Mouse (Mus musculus) limb, embryonic 12.5 days (tissue): ENCODE data around the gene Ergic2. TPM values are rescaled to one million over a fixed set of nuclear protein-coding genes. Genes with fewer than 3 reads are reported as not detected.
A peak's percentile ranks its signal among the peaks of the same experiment; 100 is the strongest.

Source experiments
- ATAC-seq: fragments of 200-750 bp; cut with Nextera tagmentation; 2 replicates; pipeline ENCODE4 v1.8.0; 2017; ENCODE audit warnings: low read depth, moderate TSS enrichment; ENCODE audit not compliant: insufficient number of reproducible peaks, insufficient read depth, low FRiP score, low TSS enrichment
- H3K27ac ChIP-seq: fragments of 300-500 bp; sonication (generic); 2 replicates; pipeline ENCODE4 v1.5.1; 2016; ENCODE audit warnings: mild to moderate bottlenecking, moderate library complexity
- H3K27me3 ChIP-seq: fragments of 300-500 bp; sonication (generic); 2 replicates; pipeline ENCODE4 v1.6.1; 2016; ENCODE audit warnings: mild to moderate bottlenecking, moderate library complexity
- H3K36me3 ChIP-seq: fragments of 300-500 bp; sonication (generic); 2 replicates; pipeline ENCODE4 v1.6.1; 2016; ENCODE audit warnings: mild to moderate bottlenecking, moderate library complexity
- H3K4me1 ChIP-seq: fragments of 300-500 bp; sonication (generic); replicated peaks from 2 replicates; pipeline ENCODE4 v1.6.1; 2016
- H3K4me2 ChIP-seq: fragments of 300-500 bp; sonication (generic); 2 replicates; pipeline ENCODE4 v1.6.1; 2016; ENCODE audit warnings: mild to moderate bottlenecking, moderate library complexity
- H3K4me3 ChIP-seq: fragments of 300-500 bp; sonication (generic); replicated peaks from 2 replicates; pipeline ENCODE4 v1.5.1; 2016; ENCODE audit warnings: mild to moderate bottlenecking
- H3K9ac ChIP-seq: fragments of 300-500 bp; sonication (generic); replicated peaks from 2 replicates; pipeline ENCODE4 v1.6.1; 2016; ENCODE audit warnings: mild to moderate bottlenecking, moderate library complexity
- H3K9me3 ChIP-seq: fragments of 300-500 bp; sonication (generic); 2 replicates; pipeline ENCODE4 v1.6.1; 2016; ENCODE audit warnings: mild to moderate bottlenecking, moderate library complexity
- WGBS: fragments of 180-500 bp; shearing (Covaris S2); methylation state at CpG from one replicate; pipeline ENCODE4 v1.1.7; 2016; 5-methylcytosine and 5-hydroxymethylcytosine counted together
- polyA plus RNA-seq: library from polyadenylated mRNA; unstranded; fragments of >200 nt; fragmentation: Nextera tagmentation; extraction: Ambion mirVana; gene quantifications from 2 replicates; pipeline ENCODE4 v1.2.1, GENCODE M21; 2016

Ergic2 gene
- polyA plus RNA-seq = 207 and 212 TPM in 2 replicates

DNA sequence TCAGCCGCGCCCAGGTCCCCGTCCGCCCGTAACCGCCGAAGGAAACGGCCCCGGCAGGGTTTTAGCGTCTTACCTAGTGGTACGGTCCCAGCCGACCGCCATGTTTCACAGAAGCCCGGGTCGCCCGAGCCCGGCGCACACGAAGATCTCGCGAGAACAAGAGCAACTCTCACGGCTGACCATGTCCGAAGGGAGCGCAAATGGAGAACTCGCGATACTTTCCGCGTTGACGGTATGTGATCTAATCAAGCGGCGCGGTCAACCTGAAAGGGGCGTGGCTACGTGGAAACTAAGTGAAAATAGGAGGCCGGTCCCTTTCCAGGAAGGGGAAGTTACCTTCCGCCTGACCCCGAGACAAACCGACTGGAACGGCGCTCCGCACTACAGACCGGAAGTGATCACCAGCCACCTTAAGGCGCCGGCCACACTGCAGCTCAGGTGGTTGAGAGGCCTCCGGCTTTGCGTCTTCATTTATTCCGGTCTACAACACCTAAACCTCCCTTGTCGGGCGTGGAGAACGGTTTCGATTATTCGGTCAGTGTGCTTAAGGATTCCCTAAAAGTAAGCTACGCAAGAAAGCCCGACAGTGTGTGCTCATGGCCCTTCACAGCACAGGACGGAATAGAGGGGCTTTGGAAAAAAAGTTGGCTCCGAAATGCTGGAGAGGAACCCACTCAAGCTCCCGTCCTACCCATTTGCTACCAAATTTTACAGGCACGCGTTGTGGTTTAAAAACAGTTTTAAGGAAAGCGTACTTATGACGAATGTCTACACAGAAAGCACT, at the start of gene Ergic2:
Gene Ergic2, minus strand, starts transcription at position 478 of the 784 bp plus-strand sequence.
- H3K9ac ChIP-seq = peak within 1 kb of the TSS; percentile 96
- under 1% methylated on average over 61 of the region's 61 CpGs for WGBS
- peak within 1 kb of the TSS; percentile 80 for H3K4me2 ChIP-seq

DNA sequence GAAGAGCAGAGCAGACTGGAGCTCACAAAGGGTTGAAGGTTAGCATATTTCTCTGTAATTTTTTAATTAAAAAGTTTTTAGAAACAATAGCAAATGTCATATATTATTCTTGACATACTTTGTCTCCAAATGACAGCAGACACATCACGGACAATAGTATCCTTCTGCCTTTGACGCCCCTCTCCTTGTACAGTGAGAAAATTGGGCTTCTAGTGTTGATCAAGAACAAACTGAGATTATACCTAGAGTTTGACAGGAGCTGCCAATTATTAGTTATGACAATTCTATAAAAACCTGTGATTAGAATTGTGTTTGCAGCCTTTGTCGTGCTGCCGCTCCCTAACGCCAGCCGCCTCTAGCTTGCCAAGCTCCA, 48.5 kb upstream of the Ergic2 start:
- no peak overlapping the region for H3K27ac ChIP-seq

More for the DNA sequence above, at the start of gene Ergic2:
- peak; percentile 98 for ATAC-seq
- H3K27ac ChIP-seq = peak within 1 kb of the TSS; percentile 87
- no peaks in the 10 kb centered on the region for H3K36me3 ChIP-seq
- H3K9me3 ChIP-seq = no peaks in the 10 kb centered on the region
- H3K4me3 ChIP-seq = peak within 1 kb of the TSS; percentile 97
- H3K27me3 ChIP-seq = no peaks in the 10 kb centered on the region
- peaks cover 17% of the 10 kb centered on the region; the same call in 1 of the 2 replicates for H3K4me1 ChIP-seq

DNA sequence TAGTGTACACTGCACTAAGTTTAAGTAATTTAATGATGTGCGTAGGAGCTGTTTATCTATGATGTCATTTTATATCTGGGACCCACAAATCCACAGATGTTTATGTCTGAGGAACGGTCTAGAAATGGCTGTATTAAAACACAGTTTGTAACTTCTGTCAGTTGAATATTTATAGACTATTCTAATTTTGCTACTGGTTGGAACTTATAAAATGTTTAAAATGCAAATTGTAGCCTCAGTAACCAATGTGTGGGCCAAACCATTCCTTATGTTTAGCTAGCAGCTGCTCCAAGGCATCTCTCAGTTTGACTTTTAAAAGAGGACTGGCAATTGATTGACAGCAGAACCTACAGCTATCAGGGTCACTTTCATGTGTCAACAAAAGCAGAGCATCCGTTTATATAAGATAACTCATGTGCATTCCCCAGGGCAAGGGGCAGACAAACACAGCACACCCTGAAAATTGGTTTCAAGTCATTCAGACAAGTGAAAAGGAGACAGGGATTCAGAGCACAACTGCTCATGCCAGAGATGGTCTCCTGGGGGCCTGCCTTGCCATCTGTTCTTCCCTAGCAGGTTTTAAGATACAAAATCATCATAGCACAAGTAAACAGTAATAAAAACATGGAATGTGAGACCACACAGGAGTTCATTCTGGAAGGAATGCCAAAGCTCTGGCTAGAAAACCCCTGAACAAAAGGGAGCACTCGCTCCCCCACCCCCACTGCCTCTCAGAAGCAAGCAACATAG, 48.0 kb upstream of the Ergic2 start:
- Histone ChIP-seq H3K27me3 (no peaks in the 10 kb centered on the region), H3K9ac (no peak overlapping the region), H3K27ac (no peak overlapping the region), H3K4me2 (no peak overlapping the region), H3K4me1 (peaks cover 21% of the 10 kb centered on the region), H3K36me3 (no peaks in the 10 kb centered on the region), H3K9me3 (no peaks in the 10 kb centered on the region), H3K4me3 (no peak overlapping the region)
- WGBS = 52% methylated on average over 4 of the region's 4 CpGs
- ATAC-seq = 0 out of 2 replicates have a peak, but pooled peaks have one; percentile 64

More for the DNA sequence above, 48.5 kb upstream of the Ergic2 start:
- Histone ChIP-seq H3K9me3 (no peaks in the 10 kb centered on the region), H3K9ac (no peak overlapping the region), H3K4me1 (peaks cover 16% of the 10 kb centered on the region), H3K4me2 (no peak overlapping the region), H3K4me3 (no peak overlapping the region), H3K36me3 (no peaks in the 10 kb centered on the region), H3K27me3 (no peaks in the 10 kb centered on the region)
- no peak for ATAC-seq
- 88% methylated on average over 6 of the region's 6 CpGs for WGBS

DNA sequence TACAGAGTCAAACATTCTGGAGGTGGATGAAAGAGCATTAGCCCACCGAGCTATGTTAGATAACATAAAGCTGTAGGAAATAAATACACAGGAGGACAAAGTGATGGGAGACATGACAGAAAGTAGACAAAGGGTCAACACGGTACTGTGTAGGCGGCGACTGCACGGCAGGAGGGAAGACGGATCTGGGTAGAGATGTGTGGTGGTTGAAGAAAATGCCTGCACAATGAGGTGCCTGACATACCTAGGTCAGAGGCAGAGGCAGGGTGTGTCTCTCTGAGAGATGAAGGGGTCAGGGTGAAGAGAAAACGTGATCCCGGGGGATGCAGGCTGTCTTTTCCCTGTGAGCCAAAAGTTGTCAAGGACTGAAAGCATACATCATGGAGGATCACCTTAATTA, 46.9 kb upstream of the Ergic2 start:
- 70% methylated on average over 8 of the region's 8 CpGs for WGBS
- Histone ChIP-seq H3K27ac (no peak overlapping the region), H3K4me3 (no peak overlapping the region), H3K4me2 (no peak overlapping the region), H3K4me1 (peaks cover 21% of the 10 kb centered on the region), H3K9me3 (no peaks in the 10 kb centered on the region), H3K36me3 (no peaks in the 10 kb centered on the region), H3K27me3 (no peaks in the 10 kb centered on the region), H3K9ac (no peak overlapping the region)
- ATAC-seq = no peak

DNA sequence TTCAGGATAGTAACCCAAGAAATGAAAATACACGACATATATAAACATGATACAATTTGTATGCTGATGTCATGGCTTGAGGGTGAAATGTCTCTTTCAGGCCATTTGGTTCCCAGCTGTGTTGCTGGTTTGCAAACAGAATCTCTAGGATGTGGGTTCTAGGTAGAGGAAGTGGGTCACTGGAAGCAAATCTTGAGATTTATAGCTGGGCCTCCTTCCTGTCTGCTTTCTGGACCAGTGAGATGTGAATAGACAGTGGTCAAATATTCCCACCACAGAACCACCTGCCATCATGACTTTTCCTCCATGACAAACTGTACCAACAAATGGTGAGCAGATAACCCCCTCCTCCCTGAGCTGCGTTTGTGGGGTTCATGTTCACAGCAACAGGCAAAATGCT, 45.6 kb upstream of the Ergic2 start:
- 83% methylated on average over 2 of the region's 2 CpGs for WGBS
- Histone ChIP-seq H3K9me3 (no peaks in the 10 kb centered on the region), H3K27ac (no peak overlapping the region), H3K9ac (no peak overlapping the region), H3K4me2 (no peak overlapping the region), H3K27me3 (no peaks in the 10 kb centered on the region), H3K36me3 (no peaks in the 10 kb centered on the region), H3K4me3 (no peak overlapping the region), H3K4me1 (peaks cover 21% of the 10 kb centered on the region)
- no peak for ATAC-seq

DNA sequence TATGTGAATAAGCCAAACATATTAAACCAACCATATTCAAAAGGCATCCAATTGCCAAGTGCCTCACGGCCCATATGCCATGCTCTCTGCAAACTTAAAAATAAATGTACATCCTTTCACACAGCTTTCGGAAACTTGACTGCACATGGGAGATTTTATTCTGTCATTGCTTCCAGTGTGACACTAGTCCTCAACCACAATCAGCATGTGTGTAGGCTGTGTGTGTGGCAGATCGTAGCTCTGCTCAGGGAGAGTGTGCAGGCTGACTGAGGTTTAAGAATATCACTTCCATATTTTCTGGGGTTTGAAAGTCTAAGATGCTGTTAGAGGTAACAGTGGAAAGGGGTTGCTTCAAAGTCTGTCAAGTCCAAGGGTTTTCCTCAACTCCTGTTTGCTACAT, 43.9 kb upstream of the Ergic2 start:
- no peak for ATAC-seq
- Histone ChIP-seq H3K9ac (no peak overlapping the region), H3K4me2 (no peak overlapping the region), H3K4me3 (no peak overlapping the region), H3K36me3 (no peaks in the 10 kb centered on the region), H3K27ac (no peak overlapping the region), H3K9me3 (no peaks in the 10 kb centered on the region), H3K4me1 (peaks cover 21% of the 10 kb centered on the region), H3K27me3 (no peaks in the 10 kb centered on the region)
- 87% methylated on average over 3 of the region's 3 CpGs for WGBS

DNA sequence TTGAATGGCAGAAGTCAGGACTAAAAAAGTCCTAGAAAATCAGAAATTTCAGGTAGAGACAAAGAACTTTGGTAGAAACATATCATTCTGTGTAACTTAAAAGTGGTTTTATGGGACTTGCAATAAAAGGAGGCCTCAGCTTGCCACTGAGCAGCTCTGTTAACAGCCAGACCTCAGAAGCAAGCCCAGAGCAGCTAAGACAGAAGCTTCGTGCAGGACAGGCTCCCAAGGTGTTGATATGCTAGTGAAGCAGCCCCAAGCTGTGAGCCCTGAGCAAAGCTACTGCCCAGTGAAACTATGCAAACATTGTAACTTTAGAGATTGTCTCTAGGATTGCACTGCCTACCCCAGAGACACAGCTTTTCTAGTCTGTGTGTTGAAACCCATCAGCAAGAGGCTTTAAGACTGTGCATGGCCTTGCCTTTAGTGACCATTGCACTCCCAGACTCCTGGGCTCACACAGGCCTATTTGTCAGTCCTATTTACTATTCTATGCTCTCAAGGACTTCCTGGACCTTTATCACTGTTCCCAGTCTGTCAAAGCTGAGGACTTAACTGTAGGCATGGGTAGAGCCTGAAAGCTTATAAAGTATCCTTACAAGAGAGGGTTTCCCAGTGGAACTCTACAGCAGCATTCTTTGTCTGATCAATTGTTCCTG, 43.4 kb upstream of the Ergic2 start:
- H3K9ac ChIP-seq = no peak overlapping the region; the same call in 1 of the 2 replicates
- H3K27me3 ChIP-seq = no peaks in the 10 kb centered on the region
- H3K4me2 ChIP-seq = no peak overlapping the region
- H3K9me3 ChIP-seq = no peaks in the 10 kb centered on the region
- H3K4me1 ChIP-seq = peaks cover 15% of the 10 kb centered on the region
- no peak overlapping the region; the same call in 1 of the 2 replicates for H3K27ac ChIP-seq
- no peak overlapping the region for H3K4me3 ChIP-seq
- 18% methylated on average over 1 of the region's 1 CpGs for WGBS
- ATAC-seq = no peak
- no peaks in the 10 kb centered on the region for H3K36me3 ChIP-seq

DNA sequence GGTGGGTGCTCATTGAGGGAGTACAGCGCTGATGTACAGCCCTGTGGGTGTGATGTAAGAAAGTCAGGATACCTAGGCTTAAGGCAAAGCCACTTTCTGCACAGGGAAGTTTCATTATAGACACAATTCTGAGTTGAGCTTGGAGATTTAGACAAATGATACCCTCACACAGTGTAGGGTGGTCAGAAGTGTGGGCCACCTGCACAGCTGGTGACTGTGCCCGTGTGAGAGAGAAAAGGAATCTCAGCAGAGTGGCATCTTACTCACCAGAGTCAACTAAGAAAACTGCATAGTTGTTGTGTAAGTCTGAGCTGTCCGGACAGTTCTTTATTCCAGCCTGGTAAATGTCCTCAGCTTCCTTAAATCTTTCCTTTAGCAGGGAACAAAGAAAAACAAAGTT, 37.0 kb upstream of the Ergic2 start:
- H3K36me3 ChIP-seq = no peaks in the 10 kb centered on the region
- no peak overlapping the region for H3K27ac ChIP-seq
- 76% methylated on average over 3 of the region's 3 CpGs for WGBS
- no peaks in the 10 kb centered on the region; the same call in 1 of the 2 replicates for H3K4me1 ChIP-seq
- H3K9ac ChIP-seq = no peak overlapping the region
- H3K27me3 ChIP-seq = peaks cover 2% of the 10 kb centered on the region; the same call in 1 of the 2 replicates
- H3K9me3 ChIP-seq = no peaks in the 10 kb centered on the region
- no peak for ATAC-seq
- no peak overlapping the region for H3K4me2 ChIP-seq
- no peak overlapping the region for H3K4me3 ChIP-seq

DNA sequence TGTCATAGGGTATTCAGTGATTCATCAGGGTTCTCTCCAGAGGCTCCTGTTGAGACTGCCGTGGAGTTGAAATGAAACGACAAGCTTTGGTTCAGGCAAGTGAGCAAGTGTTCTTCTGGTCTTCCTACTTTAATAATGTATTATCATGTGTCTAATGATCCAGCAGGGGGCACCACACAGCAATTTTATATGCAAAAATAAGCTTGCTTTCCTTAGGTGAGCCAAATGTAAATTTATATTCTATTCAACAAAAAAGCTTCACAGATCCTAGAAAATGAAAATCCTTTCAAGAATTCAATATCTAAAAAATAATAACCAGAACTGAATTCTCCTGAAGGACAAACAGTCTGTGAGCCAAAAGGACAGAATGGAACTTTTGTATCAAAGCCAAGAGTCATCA, 36.5 kb upstream of the Ergic2 start:
- Histone ChIP-seq H3K27me3 (peaks cover 2% of the 10 kb centered on the region; the same call in 1 of the 2 replicates), H3K27ac (no peak overlapping the region), H3K9me3 (no peaks in the 10 kb centered on the region), H3K4me1 (no peaks in the 10 kb centered on the region; the same call in 1 of the 2 replicates), H3K4me2 (no peak overlapping the region), H3K4me3 (no peak overlapping the region), H3K36me3 (no peaks in the 10 kb centered on the region), H3K9ac (no peak overlapping the region)
- 69% methylated on average over 2 of the region's 2 CpGs for WGBS
- no peak for ATAC-seq

DNA sequence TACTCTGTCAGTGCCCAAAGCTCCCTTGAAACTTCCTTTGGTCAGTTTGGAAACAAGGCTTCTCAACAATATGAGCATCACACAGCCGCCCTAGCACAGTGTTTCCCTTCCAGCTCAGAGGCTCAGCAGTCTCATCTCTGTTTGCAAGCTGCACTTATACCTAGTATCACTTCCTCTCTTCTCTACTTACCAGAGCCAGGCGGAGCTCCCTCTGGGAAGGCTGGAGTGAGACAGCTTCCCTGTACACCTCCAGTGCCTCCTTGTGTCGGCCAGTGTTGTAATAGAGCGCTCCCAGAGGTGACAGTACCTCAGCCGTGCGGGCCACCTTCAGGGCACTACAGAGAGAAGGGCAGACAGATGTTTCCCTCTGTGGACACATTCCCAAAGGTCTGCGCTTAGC, 34.4 kb upstream of the Ergic2 start:
- no peak for ATAC-seq
- H3K9ac ChIP-seq = no peak overlapping the region
- no peak overlapping the region for H3K4me3 ChIP-seq
- no peak overlapping the region for H3K27ac ChIP-seq
- 80% methylated on average over 7 of the region's 7 CpGs for WGBS
- H3K27me3 ChIP-seq = peaks cover 2% of the 10 kb centered on the region; the same call in 1 of the 2 replicates
- H3K4me2 ChIP-seq = no peak overlapping the region
- H3K36me3 ChIP-seq = no peaks in the 10 kb centered on the region
- H3K4me1 ChIP-seq = no peaks in the 10 kb centered on the region
- no peaks in the 10 kb centered on the region for H3K9me3 ChIP-seq

DNA sequence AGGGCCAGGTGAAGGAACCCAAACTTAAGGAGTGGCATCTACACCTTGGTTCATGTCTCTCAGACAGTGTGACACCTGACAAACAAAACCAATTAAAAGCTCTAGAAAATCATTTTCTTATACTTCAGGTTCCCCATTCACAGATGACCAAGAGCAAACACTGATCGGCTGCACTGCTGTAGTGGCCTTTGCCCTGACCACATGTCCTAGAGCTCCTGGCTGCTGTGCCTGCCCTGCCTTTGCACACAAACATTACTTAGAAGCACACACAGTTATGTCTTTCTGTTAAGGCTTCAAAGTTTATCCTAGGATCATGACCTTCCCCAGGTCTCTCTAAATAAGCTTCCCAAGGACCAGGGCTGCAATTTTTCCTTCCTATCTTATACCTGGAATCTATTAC, 32.7 kb upstream of the Ergic2 start:
- H3K27ac ChIP-seq = no peak overlapping the region
- no peak for ATAC-seq
- H3K9me3 ChIP-seq = no peaks in the 10 kb centered on the region
- no peaks in the 10 kb centered on the region for H3K36me3 ChIP-seq
- H3K4me3 ChIP-seq = no peak overlapping the region
- no peak overlapping the region for H3K9ac ChIP-seq
- no peaks in the 10 kb centered on the region for H3K4me1 ChIP-seq
- H3K27me3 ChIP-seq = peaks cover 2% of the 10 kb centered on the region; the same call in 1 of the 2 replicates
- WGBS = 78% methylated on average over 1 of the region's 1 CpGs
- no peak overlapping the region for H3K4me2 ChIP-seq
